Mouse (Mus musculus) right cerebral cortex, postnatal 36 days (tissue): ENCODE data around the gene Pdzd2.

Experiments used
- DNase-seq, 2 experiments: peaks; one replicate each; pipeline ENCODE4 v3.0.0; 2022; ENCODE audit warnings: low spot score in 2 of 2, mixed read lengths in 1 of 2

Pdzd2 gene

GRCm38 (mm10) chr15:12317290-12317689 lies 422.4 kb downstream of the Pdzd2 start:
- DNase-seq = no peak

GRCm38 (mm10) chr15:12315996-12316395 lies 423.7 kb downstream of the Pdzd2 start:
- DNase-seq = no peak

GRCm38 (mm10) chr15:12314584-12314983 lies 425.1 kb downstream of the Pdzd2 start:
- no peak for DNase-seq

GRCm38 (mm10) chr15:12313255-12313654 lies 426.5 kb downstream of the Pdzd2 start:
- DNase-seq = no peak

GRCm38 (mm10) chr15:12311465-12311864 lies 428.3 kb downstream of the Pdzd2 start:
- no peak for DNase-seq

- no peak for DNase-seq
These were observed 429.0 kb downstream of the Pdzd2 start for GRCm38 (mm10) chr15:12310676-12311075.
